Mouse (Mus musculus) heart, embryonic 15.5 days (tissue): ENCODE results near the gene 9130230L23Rik. TPM values are rescaled to one million over a fixed set of nuclear protein-coding genes. Genes with fewer than 3 reads are reported as not detected.

Experiments
- ATAC-seq: fragments of 200-750 bp; cut with Nextera tagmentation; replicated peaks from 2 replicates; pipeline ENCODE4 v1.8.0; 2017; ENCODE audit warnings: low read depth, moderate TSS enrichment; ENCODE audit not compliant: insufficient number of reproducible peaks, insufficient read depth, low FRiP score
- H3K27ac ChIP-seq: fragments of 300-500 bp; sonication (generic); 2 replicates; pipeline ENCODE4 v1.5.1; 2015; ENCODE audit warnings: mild to moderate bottlenecking, inconsistent platforms
- H3K27me3 ChIP-seq: fragments of 300-500 bp; sonication (generic); 2 replicates; pipeline ENCODE4 v1.6.1; 2015; ENCODE audit warnings: inconsistent platforms
- H3K36me3 ChIP-seq: fragments of 300-500 bp; sonication (generic); 2 replicates; pipeline ENCODE4 v1.6.1; 2015; ENCODE audit warnings: mild to moderate bottlenecking, inconsistent platforms
- H3K4me1 ChIP-seq: fragments of 300-500 bp; sonication (generic); replicated peaks from 2 replicates; pipeline ENCODE4 v1.6.1; 2015; ENCODE audit warnings: inconsistent platforms
- H3K4me2 ChIP-seq: fragments of 300-500 bp; sonication (generic); 2 replicates; pipeline ENCODE4 v1.6.1; 2015; ENCODE audit warnings: inconsistent platforms, mild to moderate bottlenecking, moderate library complexity
- H3K4me3 ChIP-seq: fragments of 300-500 bp; sonication (generic); 2 replicates; pipeline ENCODE4 v1.5.1; 2015; ENCODE audit warnings: mild to moderate bottlenecking, inconsistent platforms
- H3K9ac ChIP-seq: fragments of 300-500 bp; sonication (generic); 2 replicates; pipeline ENCODE4 v1.6.1; 2015; ENCODE audit warnings: mild to moderate bottlenecking, inconsistent platforms
- H3K9me3 ChIP-seq: fragments of 300-500 bp; sonication (generic); replicated peaks from 2 replicates; pipeline ENCODE4 v1.6.1; 2016; ENCODE audit warnings: inconsistent platforms
- WGBS: fragments of 180-500 bp; shearing (Covaris S2); methylation state at CpG from one replicate; pipeline ENCODE4 v1.1.7; 2015; ENCODE audit warnings: mixed read lengths; 5-methylcytosine and 5-hydroxymethylcytosine counted together
- polyA plus RNA-seq: library from polyadenylated mRNA; unstranded; fragments of >200 nt; fragmentation: Nextera tagmentation; extraction: Ambion mirVana; gene quantifications from 2 replicates; pipeline ENCODE4 v1.2.1, GENCODE M21; 2015

9130230L23Rik gene
- polyA plus RNA-seq, 1 experiment from 2014 or later = 0.13 TPM

- no peak overlapping the region for H3K4me3 ChIP-seq
- ATAC-seq = no peak
- no peaks in the 10 kb centered on the region for H3K27me3 ChIP-seq
Observed at GRCm38 (mm10) chr5:66034375-66035195, 30.5 kb upstream of the 9130230L23Rik start.

DNA sequence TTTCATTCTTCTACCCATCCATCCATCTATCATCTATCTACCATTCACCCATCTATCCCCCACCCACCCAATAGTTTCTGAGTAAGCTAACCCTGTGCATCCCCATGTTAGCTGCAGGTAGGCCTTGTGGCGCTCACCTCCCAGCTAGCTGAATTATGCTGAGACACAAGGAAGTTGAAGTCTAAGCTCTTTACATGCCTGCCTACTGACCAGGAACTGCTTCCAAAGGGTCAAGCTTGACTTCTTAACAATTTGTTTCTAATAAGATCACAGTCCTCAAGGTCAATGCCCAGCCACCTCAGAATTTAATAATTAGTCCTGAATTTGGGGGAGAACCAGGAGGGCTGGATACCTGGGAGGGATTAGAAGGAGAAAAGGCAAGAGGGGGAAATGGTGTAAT lies 28.7 kb upstream of the 9130230L23Rik start:
- Histone ChIP-seq H3K4me1 (no peaks in the 10 kb centered on the region), H3K9ac (no peak overlapping the region), H3K27me3 (no peaks in the 10 kb centered on the region), H3K27ac (no peak overlapping the region), H3K9me3 (no peaks in the 10 kb centered on the region), H3K36me3 (no peaks in the 10 kb centered on the region), H3K4me3 (no peak overlapping the region), H3K4me2 (no peak overlapping the region)
- no peak for ATAC-seq
- 97% methylated on average over 1 of the region's 1 CpGs for WGBS

More at GRCm38 (mm10) chr5:66034375-66035195, 30.5 kb upstream of the 9130230L23Rik start:
- H3K9me3 ChIP-seq = no peaks in the 10 kb centered on the region
- WGBS = 53% methylated on average over 14 of the region's 14 CpGs
- no peak overlapping the region for H3K27ac ChIP-seq
- no peaks in the 10 kb centered on the region for H3K36me3 ChIP-seq
- H3K4me1 ChIP-seq = no peaks in the 10 kb centered on the region
- no peak overlapping the region for H3K9ac ChIP-seq
- H3K4me2 ChIP-seq = no peak overlapping the region

DNA sequence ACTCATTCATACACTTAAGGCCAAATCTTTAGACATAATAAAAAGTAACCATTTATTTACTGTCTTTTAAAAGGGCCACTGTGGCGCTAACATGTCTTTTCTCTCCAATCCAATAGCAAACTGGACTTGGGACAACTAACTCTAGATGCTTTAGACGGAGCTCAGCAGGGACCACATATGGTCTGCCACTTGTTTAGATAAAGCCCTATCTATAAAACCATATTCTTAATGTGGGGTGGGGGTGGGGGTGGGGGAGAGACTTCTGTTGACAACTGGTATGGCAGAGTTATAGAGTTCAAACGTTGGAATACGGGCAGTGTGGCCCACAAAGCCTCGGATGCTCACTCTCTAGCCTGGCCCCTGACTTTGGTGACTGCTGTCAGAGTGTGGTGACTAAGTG lies 27.6 kb upstream of the 9130230L23Rik start:
- Histone ChIP-seq H3K9ac (no peak overlapping the region), H3K27ac (no peak overlapping the region), H3K4me2 (no peak overlapping the region), H3K36me3 (no peaks in the 10 kb centered on the region), H3K9me3 (no peaks in the 10 kb centered on the region), H3K4me1 (no peaks in the 10 kb centered on the region), H3K27me3 (no peaks in the 10 kb centered on the region), H3K4me3 (no peak overlapping the region)
- 71% methylated on average over 5 of the region's 5 CpGs for WGBS
- ATAC-seq = no peak

DNA sequence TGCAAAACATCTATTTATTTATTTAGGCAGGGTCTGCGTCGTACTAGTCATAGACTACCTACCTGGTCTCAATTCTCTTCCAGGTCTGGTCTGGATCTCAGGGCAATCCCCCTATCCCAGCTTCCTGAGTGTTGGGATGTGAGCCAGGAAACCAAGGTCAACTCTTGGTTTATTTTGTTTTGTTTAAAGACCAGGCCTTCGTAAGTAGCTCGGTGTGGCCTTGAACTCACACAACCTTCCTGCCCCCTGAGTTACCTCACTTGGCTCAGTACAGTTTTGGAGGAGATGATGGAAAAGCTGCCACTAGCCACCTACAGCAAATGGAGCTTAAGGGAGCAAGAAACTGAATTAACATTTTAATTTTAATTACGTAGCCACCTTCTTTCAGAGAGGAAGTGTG lies 24.1 kb upstream of the 9130230L23Rik start:
- no peaks in the 10 kb centered on the region for H3K36me3 ChIP-seq
- H3K4me3 ChIP-seq = no peak overlapping the region
- H3K27ac ChIP-seq = no peak overlapping the region
- H3K4me2 ChIP-seq = no peak overlapping the region
- no peaks in the 10 kb centered on the region for H3K9me3 ChIP-seq
- H3K4me1 ChIP-seq = no peaks in the 10 kb centered on the region
- WGBS = 82% methylated on average over 5 of the region's 5 CpGs
- no peak overlapping the region for H3K9ac ChIP-seq
- no peak for ATAC-seq
- no peaks in the 10 kb centered on the region for H3K27me3 ChIP-seq

DNA sequence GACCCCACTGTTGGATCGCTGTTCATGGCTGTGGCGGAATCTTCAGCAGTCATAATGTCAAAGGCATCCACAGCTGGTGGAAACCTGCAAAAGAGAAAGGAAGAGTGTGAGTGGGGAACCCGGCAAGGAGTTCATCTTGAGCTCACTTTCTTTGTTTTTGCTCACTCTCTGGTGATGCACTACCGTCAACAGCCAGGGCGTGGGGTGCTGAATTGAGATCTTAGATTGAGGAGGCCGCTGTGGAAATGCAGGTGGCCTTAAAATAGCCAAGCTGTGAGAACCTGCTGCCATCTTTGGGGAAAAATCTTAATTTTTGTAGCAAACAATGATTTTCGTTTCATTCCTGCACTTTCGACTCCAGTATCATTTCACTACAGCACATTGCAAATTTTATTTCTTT lies 23.1 kb upstream of the 9130230L23Rik start:
- no peak overlapping the region for H3K4me3 ChIP-seq
- no peaks in the 10 kb centered on the region for H3K36me3 ChIP-seq
- ATAC-seq = no peak
- H3K27me3 ChIP-seq = no peaks in the 10 kb centered on the region
- H3K9me3 ChIP-seq = no peaks in the 10 kb centered on the region
- no peaks in the 10 kb centered on the region for H3K4me1 ChIP-seq
- no peak overlapping the region for H3K27ac ChIP-seq
- WGBS = 93% methylated on average over 8 of the region's 8 CpGs
- H3K9ac ChIP-seq = no peak overlapping the region
- H3K4me2 ChIP-seq = no peak overlapping the region

- 97% methylated on average over 31 of the region's 31 CpGs for WGBS
- no peaks in the 10 kb centered on the region for H3K27me3 ChIP-seq
Observed at GRCm38 (mm10) chr5:66026796-66027195, 22.7 kb upstream of the 9130230L23Rik start.

DNA sequence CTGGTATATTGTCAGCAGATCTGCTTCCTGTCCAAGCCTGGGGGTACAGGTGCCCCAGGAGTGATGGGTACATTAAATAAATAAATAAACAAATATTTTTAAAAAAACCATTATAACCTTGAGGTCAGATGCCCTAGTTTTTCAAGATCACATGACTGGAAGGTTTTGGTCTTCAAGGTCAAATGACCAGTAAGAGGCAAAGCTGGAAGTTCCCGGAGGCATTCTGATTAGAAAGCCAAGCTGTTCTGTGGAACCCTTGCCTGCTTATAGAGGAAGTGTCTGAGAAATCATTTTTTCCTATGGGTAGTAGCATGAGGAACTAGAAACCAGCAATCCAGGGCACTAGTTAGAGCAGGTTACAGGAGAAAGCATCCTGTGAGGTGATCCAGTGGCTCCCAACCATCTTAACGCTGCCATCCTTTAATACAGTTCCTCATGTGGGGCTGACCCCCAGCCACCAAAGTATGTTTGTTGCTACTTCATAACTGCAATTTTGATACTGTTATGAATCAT lies 11.4 kb upstream of the 9130230L23Rik start:
- Histone ChIP-seq H3K9me3 (no peaks in the 10 kb centered on the region), H3K9ac (no peak overlapping the region), H3K36me3 (no peaks in the 10 kb centered on the region), H3K27me3 (no peaks in the 10 kb centered on the region), H3K4me2 (no peak overlapping the region), H3K4me1 (no peaks in the 10 kb centered on the region), H3K4me3 (no peak overlapping the region), H3K27ac (no peak overlapping the region)
- WGBS = 86% methylated on average over 2 of the region's 2 CpGs
- no peak for ATAC-seq

More at GRCm38 (mm10) chr5:66026796-66027195, 22.7 kb upstream of the 9130230L23Rik start:
- Histone ChIP-seq H3K4me2 (no peak overlapping the region), H3K9me3 (no peaks in the 10 kb centered on the region), H3K36me3 (no peaks in the 10 kb centered on the region), H3K4me1 (no peaks in the 10 kb centered on the region), H3K27ac (no peak overlapping the region), H3K4me3 (no peak overlapping the region), H3K9ac (no peak overlapping the region)
- no peak for ATAC-seq

DNA sequence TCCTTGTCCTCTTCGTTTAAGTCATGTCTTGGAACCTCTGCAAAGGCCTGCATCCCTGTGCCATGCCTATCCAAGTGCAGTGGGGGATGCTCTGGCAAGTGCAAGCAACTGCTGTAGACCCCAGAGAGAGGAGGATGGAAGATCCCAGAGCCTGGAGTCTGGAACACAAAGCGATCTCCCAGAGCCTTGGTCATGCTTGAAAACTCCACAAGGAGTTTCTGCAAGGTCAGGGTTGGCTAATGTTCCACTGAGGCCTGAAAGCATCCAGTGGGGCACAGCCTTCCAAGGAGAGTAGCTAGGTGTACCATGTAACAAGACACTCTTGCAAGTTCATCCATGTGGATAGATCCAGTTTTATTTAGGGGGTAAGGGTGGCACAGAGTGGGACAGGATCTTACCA lies 10.4 kb upstream of the 9130230L23Rik start:
- H3K4me3 ChIP-seq = no peak overlapping the region
- no peak for ATAC-seq
- no peak overlapping the region for H3K27ac ChIP-seq
- no peak overlapping the region for H3K4me2 ChIP-seq
- no peak overlapping the region for H3K9ac ChIP-seq
- no peaks in the 10 kb centered on the region for H3K36me3 ChIP-seq
- H3K4me1 ChIP-seq = no peaks in the 10 kb centered on the region
- no peaks in the 10 kb centered on the region for H3K9me3 ChIP-seq
- no peaks in the 10 kb centered on the region for H3K27me3 ChIP-seq
- 80% methylated on average over 2 of the region's 2 CpGs for WGBS

DNA sequence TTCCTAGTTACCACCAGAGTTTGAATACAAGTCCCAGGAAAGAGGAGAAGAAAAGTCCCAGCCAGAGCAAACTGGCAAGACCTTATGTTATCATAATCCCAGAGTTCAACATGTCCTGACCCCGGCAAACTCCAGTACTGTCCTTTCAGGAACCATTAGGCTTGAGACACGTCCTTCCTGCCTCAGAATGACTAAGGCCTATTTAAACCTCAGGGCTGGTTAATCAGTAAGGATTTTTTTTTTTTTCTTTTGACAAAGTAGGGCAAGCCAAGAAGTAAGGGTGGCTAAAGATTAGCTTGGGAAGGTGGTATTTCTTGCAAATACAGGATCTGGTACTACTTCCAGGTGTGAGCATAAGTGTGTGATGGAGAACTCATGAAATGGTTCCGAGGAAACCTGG lies 9.9 kb upstream of the 9130230L23Rik start:
- no peak overlapping the region for H3K4me3 ChIP-seq
- H3K4me2 ChIP-seq = no peak overlapping the region
- WGBS = 65% methylated on average over 3 of the region's 3 CpGs
- H3K9ac ChIP-seq = no peak overlapping the region
- no peaks in the 10 kb centered on the region for H3K9me3 ChIP-seq
- no peak overlapping the region for H3K27ac ChIP-seq
- H3K27me3 ChIP-seq = no peaks in the 10 kb centered on the region
- no peaks in the 10 kb centered on the region for H3K36me3 ChIP-seq
- no peak for ATAC-seq
- no peaks in the 10 kb centered on the region for H3K4me1 ChIP-seq

DNA sequence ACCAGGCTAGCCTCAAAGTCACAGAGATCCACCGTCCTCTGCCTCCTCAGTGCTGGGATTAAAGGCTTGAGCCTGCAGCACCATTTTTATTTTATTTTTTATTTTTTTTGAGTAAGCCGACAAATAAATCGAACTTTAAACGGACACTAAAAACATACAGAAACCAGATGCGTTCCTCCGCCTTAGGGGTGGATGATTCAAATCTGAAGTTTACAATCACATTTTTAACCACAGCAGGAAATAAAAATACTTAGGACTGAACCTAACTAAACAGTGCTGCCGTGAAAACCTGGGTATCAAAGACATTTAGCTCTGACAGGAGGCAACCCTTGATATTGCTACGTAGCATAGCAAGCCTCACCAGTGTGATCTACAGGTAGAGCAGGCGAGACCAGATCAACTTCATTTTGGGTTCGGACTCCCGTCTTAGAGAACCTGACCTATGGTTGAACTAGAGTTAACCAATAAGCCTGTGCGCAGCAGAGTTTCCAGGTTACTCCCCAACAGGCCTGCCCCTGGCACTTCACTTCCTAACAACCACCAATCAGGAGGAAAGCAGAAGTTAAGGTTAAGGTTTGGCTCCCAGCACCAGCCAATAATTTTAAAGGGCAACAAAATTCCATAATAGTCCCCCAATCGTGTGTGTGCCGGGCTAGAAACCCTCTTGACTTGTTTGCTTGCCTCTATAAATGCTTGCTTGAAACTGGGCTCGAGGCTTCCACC lies 4.3 kb upstream of the 9130230L23Rik start:
- H3K27ac ChIP-seq = no peak overlapping the region
- no peak for ATAC-seq
- peaks cover 14% of the 10 kb centered on the region for H3K4me1 ChIP-seq
- H3K27me3 ChIP-seq = no peaks in the 10 kb centered on the region
- no peaks in the 10 kb centered on the region for H3K36me3 ChIP-seq
- no peak overlapping the region for H3K4me3 ChIP-seq
- no peaks in the 10 kb centered on the region for H3K9me3 ChIP-seq
- WGBS = 82% methylated on average over 15 of the region's 15 CpGs
- no peak overlapping the region for H3K9ac ChIP-seq
- H3K4me2 ChIP-seq = no peak overlapping the region

GRCm38 (mm10) chr5:66005041-66005678 lies 1.1 kb upstream of the 9130230L23Rik start:
- Histone ChIP-seq H3K4me3 (no peak overlapping the region), H3K36me3 (no peaks in the 10 kb centered on the region), H3K4me2 (no peak overlapping the region), H3K9me3 (no peaks in the 10 kb centered on the region), H3K27ac (no peak overlapping the region), H3K4me1 (peaks cover 14% of the 10 kb centered on the region), H3K9ac (no peak overlapping the region), H3K27me3 (no peaks in the 10 kb centered on the region)
- no peak for ATAC-seq
- 50% methylated on average over 16 of the region's 16 CpGs for WGBS
